Mouse (Mus musculus) megakaryocyte, embryonic 14.5 days (primary cell): ENCODE measurements around the gene Cacng6.

Experiments
- FLI1 ChIP-seq: IDR thresholded peaks from 2 replicates; pipeline ENCODE4 v1.6.1; 2012; ENCODE audit warnings: low read length, inconsistent platforms, mixed read lengths
- GATA1 ChIP-seq: IDR thresholded peaks from 3 replicates; pipeline ENCODE4 v1.6.1; 2012; ENCODE audit warnings: mixed read lengths, low read length, inconsistent platforms, borderline replicate concordance

GRCm38 (mm10) chr7:3419941-3420340 is 4.1 kb upstream of the Cacng6 start:
- TF ChIP-seq GATA1 (no peak), FLI1 (no peak)
